8 mouse cellular contexts compared by ENCODE assay signal in the genomic region with DNA sequence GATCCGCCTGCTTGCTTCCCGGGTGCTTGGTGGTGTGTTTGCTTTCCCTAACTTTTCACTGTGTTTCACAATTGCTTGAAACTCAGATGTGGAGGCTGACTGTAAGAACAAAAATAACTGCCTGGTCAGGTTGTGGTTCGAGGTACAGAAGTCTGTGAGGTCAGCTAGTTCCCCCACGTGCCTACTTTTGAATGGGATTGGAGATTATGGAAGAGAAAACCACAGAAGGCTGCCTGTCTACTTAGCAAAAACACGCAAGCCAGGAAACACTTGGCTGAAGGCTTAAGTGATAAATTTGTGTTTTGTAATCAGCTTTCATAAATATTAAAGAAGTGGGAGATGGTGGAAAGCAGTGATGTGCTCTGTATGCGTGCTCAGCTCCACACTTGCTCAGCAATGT.
A peak's percentile ranks its signal among the peaks of the same experiment; 100 is the strongest.
DNase-seq lines count a peak whose midpoint lies in the region; ATAC-seq and TF ChIP-seq lines count a peak whose summit lies in the region.

No protein-coding gene starts in this region.

- TF ChIP-seq EP300 in MEL (IDR thresholded peaks at IDR 0.05; ENCODE audit: low read depth in 1 of 2, low read length in 2 of 2), result no peak

- intact Hi-C loops in heart, postnatal 36 days (cut with DNase I), result no loop called here

- no peak for DNase-seq in heart, postnatal 36 days
- no peak for DNase-seq in MEL (ENCODE audit: low read depth, low spot score)
- no peak for DNase-seq in hindbrain, embryonic 10.5 days (ENCODE audit: low spot score)
- no peak for DNase-seq in frontal cortex, postnatal 25 days (ENCODE audit: low spot score in 2 of 2)
- no peak for DNase-seq in embryo, embryonic 9.5 days (ENCODE audit: extremely low spot score)

- 59% methylated on average over 6 of the region's 6 CpGs for WGBS in heart, embryonic 12.5 days
- WGBS in hindbrain, embryonic 10.5 days, result 80% methylated on average over 6 of the region's 6 CpGs
- WGBS in macrophage (ENCODE audit: missing documents), result 11% methylated on average over 5 of the region's 6 CpGs

- H3K79me2 ChIP-seq in MEL (ENCODE audit: control insufficient read depth, insufficient read depth, low read length, poor library complexity) (no peaks in the 10 kb centered on the region), macrophage (ENCODE audit: inconsistent target) (peaks cover 64% of the 10 kb centered on the region)

- H3K9ac ChIP-seq in heart, embryonic 12.5 days, result peak overlapping the region; percentile 50
- no peak overlapping the region for H3K9ac ChIP-seq in MEL (ENCODE audit: control insufficient read depth, low read depth, low read length, poor library complexity, severe bottlenecking)

- H3K4me1 ChIP-seq in heart, embryonic 12.5 days (replicated peaks), result peaks cover 89% of the 10 kb centered on the region
- H3K4me1 ChIP-seq in MEL (ENCODE audit: control insufficient read depth in 1 of 2, insufficient read depth in 2 of 2, low read length in 2 of 2), result no peaks in the 10 kb centered on the region
- H3K4me1 ChIP-seq in hindbrain, embryonic 10.5 days (replicated peaks), result peaks cover 73% of the 10 kb centered on the region

- TF ChIP-seq RAD21 in MEL (IDR thresholded peaks at IDR 0.05; ENCODE audit: low read depth, low read length), result no peak

- ATAC-seq in heart, embryonic 12.5 days (ENCODE audit: insufficient number of reproducible peaks, low FRiP score), result no peak
- no peak for ATAC-seq in activated CD4-positive, CD25-positive, alpha-beta regulatory T cell, adult 4 months

- H3K36me3 ChIP-seq in heart, embryonic 12.5 days, result peaks cover 9% of the 10 kb centered on the region; the same call in 1 of the 2 replicates
- H3K36me3 ChIP-seq in MEL (ENCODE audit: control insufficient read depth in 1 of 2, insufficient read depth in 2 of 2, low read length in 2 of 2) (no peaks in the 10 kb centered on the region), macrophage (ENCODE audit: inconsistent target) (peaks cover 8% of the 10 kb centered on the region; the same call in 1 of the 2 replicates)
- peaks cover 34% of the 10 kb centered on the region for H3K36me3 ChIP-seq in hindbrain, embryonic 10.5 days

- peak overlapping the region; percentile 55 for H3K4me2 ChIP-seq in heart, embryonic 12.5 days

- no peak for TF ChIP-seq CTCF in MEL (IDR thresholded peaks at IDR 0.05 in 2 of 3, conservative IDR thresholded peaks at IDR 0.05 in 1 of 3; ENCODE audit: control insufficient read depth in 1 of 3, insufficient read depth in 1 of 3, low read depth in 2 of 3, low read length in 3 of 3, poor library complexity in 1 of 3, severe bottlenecking in 1 of 3)

- H3K9me3 ChIP-seq in heart, embryonic 12.5 days (replicated peaks), result no peaks in the 10 kb centered on the region
- no peaks in the 10 kb centered on the region for H3K9me3 ChIP-seq in MEL (replicated peaks; ENCODE audit: insufficient read depth, low read length)
- H3K9me3 ChIP-seq in hindbrain, embryonic 10.5 days, result no peaks in the 10 kb centered on the region

- peak overlapping the region; percentile 88 for H3K27ac ChIP-seq in heart, embryonic 12.5 days (ENCODE audit: poor library complexity, severe bottlenecking)
- H3K27ac ChIP-seq in MEL (ENCODE audit: control insufficient read depth, low read depth, low read length), result no peak overlapping the region
- H3K27ac ChIP-seq in hindbrain, embryonic 10.5 days, result peak overlapping the region; percentile 84
- H3K27ac ChIP-seq in macrophage, result peak overlapping the region; percentile 84

- H3K4me3 ChIP-seq in heart, embryonic 12.5 days, result peak overlapping the region; percentile 0; the same call in 1 of the 2 replicates
- H3K4me3 ChIP-seq in MEL (ENCODE audit: control insufficient read depth in 1 of 2, insufficient read depth in 1 of 2, low read depth in 2 of 2, low read length in 2 of 2), result no peak overlapping the region
- H3K4me3 ChIP-seq in hindbrain, embryonic 10.5 days, result peak overlapping the region; percentile 10; the same call in 1 of the 2 replicates
- no peak overlapping the region for H3K4me3 ChIP-seq in macrophage (ENCODE audit: inconsistent target)

- H3K27me3 ChIP-seq in heart, embryonic 12.5 days (replicated peaks), result no peaks in the 10 kb centered on the region
- H3K27me3 ChIP-seq in MEL (ENCODE audit: control insufficient read depth in 1 of 2, insufficient read depth in 2 of 2, low read length in 2 of 2), result no peaks in the 10 kb centered on the region
- H3K27me3 ChIP-seq in hindbrain, embryonic 10.5 days (ENCODE audit: insufficient read depth, poor library complexity, severe bottlenecking), result 0 out of 2 replicates have a peak, but pooled peaks cover 3% of the 10 kb centered on the region

- no peak for TF ChIP-seq POLR2A in MEL (IDR thresholded peaks at IDR 0.05; ENCODE audit: control insufficient read depth in 1 of 2, insufficient read depth in 1 of 2, low read depth in 1 of 2, low read length in 2 of 2, poor library complexity in 1 of 2)

TF ChIP-seq in MEL, 35 proteins besides CTCF, POLR2A, EP300 and RAD21:
- TF ChIP-seq BHLHE40 (IDR thresholded peaks at IDR 0.05; ENCODE audit: borderline replicate concordance, low read depth, low read length), result 0 out of 2 replicates have a peak, but pooled peaks have one; percentile 25
- TF ChIP-seq GABPA (IDR thresholded peaks at IDR 0.05; ENCODE audit: low read depth, low read length), result no peak

Comparison
In these comparisons a context has a peak if more than half of its experiments do, and no peak if none do; other contexts are left out.
1. H3K4me3 ChIP-seq: peak in heart, embryonic 12.5 days (single experiment) and hindbrain, embryonic 10.5 days (single experiment); none in MEL (0 of 2) and macrophage (single experiment).